Mouse (Mus musculus): ENCODE data around the gene Trim56.

DNA sequence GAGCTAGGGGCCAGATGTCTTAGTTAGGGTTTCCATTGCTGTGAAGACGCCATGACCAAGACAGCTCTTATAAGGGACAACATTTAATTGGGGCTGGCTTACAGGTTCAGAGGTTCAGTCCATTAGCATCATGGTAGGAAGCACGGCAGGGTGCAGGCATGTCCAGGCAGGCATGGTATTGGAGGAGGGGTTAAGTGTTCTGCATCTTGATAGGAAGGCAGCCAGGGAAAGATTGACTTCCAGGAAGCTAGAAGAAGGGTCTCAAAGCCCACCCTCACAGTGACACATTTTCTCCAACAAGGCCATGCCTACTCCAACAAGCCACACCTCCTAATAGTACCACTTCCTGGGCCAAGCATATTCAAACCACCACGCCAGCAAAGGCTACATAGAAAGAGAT is 30.3 kb downstream of the Trim56 start:
- TF ChIP-seq USF1 (IDR thresholded peaks at IDR 0.05; ENCODE audit: low read depth) (no peak), CTCF (IDR thresholded peaks at IDR 0.05; ENCODE audit: control insufficient read depth, insufficient read depth, insufficient read length) (no peak), MYOD1 (IDR thresholded peaks at IDR 0.05; ENCODE audit: control insufficient read depth, insufficient read length, low read depth) (no peak), MYOG (IDR thresholded peaks at IDR 0.05; ENCODE audit: control insufficient read depth, extremely low read depth, insufficient read length) (no peak), CEBPB (IDR thresholded peaks at IDR 0.05; ENCODE audit: low read depth) (no peak), MAX (IDR thresholded peaks at IDR 0.05) (no peak)
